ENCODE assay signal across 17 mouse cellular contexts in the genomic region with DNA sequence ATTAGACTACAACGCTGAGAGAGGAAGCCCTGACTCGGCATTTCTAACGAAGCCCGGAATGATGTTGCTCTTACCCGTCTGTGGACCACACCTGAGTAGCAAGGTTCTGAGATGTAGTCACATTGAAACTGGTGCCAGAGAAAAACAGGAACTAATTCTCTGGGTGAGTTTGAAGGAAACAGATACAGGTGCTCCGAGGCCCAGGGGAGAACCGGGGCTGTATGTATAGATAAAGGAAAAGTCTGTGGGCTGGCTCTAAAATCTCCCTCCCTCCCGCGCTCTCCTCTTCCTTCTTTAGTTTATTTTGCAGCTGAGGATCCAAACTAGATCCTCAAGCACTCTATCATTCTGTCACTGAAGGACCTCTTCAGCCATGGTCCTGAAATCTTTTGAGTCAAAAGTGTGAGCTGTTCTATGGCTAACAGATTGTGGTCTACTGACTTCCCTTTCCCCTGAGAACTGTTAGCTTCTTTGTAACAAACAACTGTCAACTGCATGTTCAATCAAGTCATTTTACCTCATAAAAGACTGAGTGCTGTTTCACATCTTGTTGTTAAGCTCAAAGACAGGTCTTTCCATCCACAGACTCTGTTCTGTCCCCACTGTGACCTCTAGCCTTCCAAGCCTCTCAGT. TPM values are rescaled to one million over a fixed set of nuclear protein-coding genes. Genes with fewer than 3 reads are reported as not detected.
A peak's percentile ranks its signal among the peaks of the same experiment; 100 is the strongest.
DNase-seq lines count a peak whose midpoint lies in the region; TF ChIP-seq lines count a peak whose summit lies in the region.
"Had no signal": no experiment of that assay in that cellular context is flagged by ENCODE, and none has a peak within 500 bp of the region (broad histone marks: within the 10 kb centered on the region; RNA-seq: fewer than 3 reads in every experiment).

No protein-coding gene starts in this region.

- no peaks in the 10 kb centered on the region for H3K36me3 ChIP-seq in limb, embryonic 10.5 days
- H3K36me3 ChIP-seq: embryonic facial prominence, embryonic 15.5 days; forebrain, embryonic 15.5 days had no signal

- peak; percentile 48 to 49 for DNase-seq in CD8-positive naive resting alpha-beta T cell, adult 2 months (ENCODE audit: low read depth in 2 of 2, low spot score in 2 of 2)
- DNase-seq in naive thymus-derived CD4-positive, alpha-beta T cell, adult 2 months (ENCODE audit: low read depth): peak; percentile 81
- DNase-seq in thymus, postnatal 10 days (ENCODE audit: low spot score in 2 of 2): peak; percentile 46 to 59
- no peak for DNase-seq in layer of hippocampus, adult 18-20 months (ENCODE audit: low spot score in 2 of 2)
- DNase-seq in limb, embryonic 10.5 days (ENCODE audit: low spot score): no peak
- DNase-seq in cerebellum, postnatal 25 days: no peak
- DNase-seq: cerebellum, postnatal 36 days; gastrocnemius, postnatal 10 days; kidney, postnatal 4 days had no signal

- peak overlapping the region; percentile 70 for H3K27ac ChIP-seq in bone marrow, adult 2 months (ENCODE audit: control insufficient read depth, insufficient read depth, low read depth, low read length, poor library complexity)
- H3K27ac ChIP-seq in limb, embryonic 10.5 days: no peak overlapping the region
- H3K27ac ChIP-seq: embryonic facial prominence, embryonic 15.5 days; forebrain, embryonic 15.5 days; liver, embryonic 14.5 days had no signal

- H3K27me3 ChIP-seq in limb, embryonic 10.5 days (ENCODE audit: low read depth, poor library complexity, severe bottlenecking): no peaks in the 10 kb centered on the region
- H3K27me3 ChIP-seq: embryonic facial prominence, embryonic 15.5 days; forebrain, embryonic 15.5 days had no signal

- H3K4me3 ChIP-seq in bone marrow, adult 2 months (replicated peaks; ENCODE audit: control insufficient read depth, low read depth, low read length): no peak overlapping the region
- H3K4me3 ChIP-seq in limb, embryonic 10.5 days: no peak overlapping the region
- H3K4me3 ChIP-seq: embryonic facial prominence, embryonic 15.5 days; forebrain, embryonic 15.5 days; myocyte had no signal

- H3K9me3 ChIP-seq in limb, embryonic 10.5 days (replicated peaks): no peaks in the 10 kb centered on the region
- H3K9me3 ChIP-seq: embryonic facial prominence, embryonic 15.5 days; forebrain, embryonic 15.5 days had no signal

- no peak for TF ChIP-seq POLR2A in bone marrow, adult 2 months (IDR thresholded peaks at IDR 0.05; ENCODE audit: borderline replicate concordance, control insufficient read depth, low read depth, low read length)

- no peak for TF ChIP-seq CTCF in bone marrow, adult 2 months (IDR thresholded peaks at IDR 0.05; ENCODE audit: control insufficient read depth, insufficient read depth, low read length)

- 4% methylated on average over 9 of the region's 9 CpGs for WGBS in bone marrow, adult 2 months
- WGBS in limb, embryonic 10.5 days: 79% methylated on average over 9 of the region's 9 CpGs

- peaks cover 3% of the 10 kb centered on the region; the same call in 1 of the 2 replicates for H3K4me1 ChIP-seq in bone marrow, adult 2 months (ENCODE audit: control insufficient read depth, insufficient read depth, low read length)
- no peaks in the 10 kb centered on the region for H3K4me1 ChIP-seq in limb, embryonic 10.5 days
- H3K4me1 ChIP-seq: embryonic facial prominence, embryonic 15.5 days; forebrain, embryonic 15.5 days had no signal

RNA-seq across cellular contexts. Expression of a gene that starts 3.8 kb away (rescaled TPM):
- polyA plus RNA-seq in bone marrow, adult 2 months (2011; ENCODE audit: insufficient read depth, insufficient read length, low replicate concordance, missing spikeins): 21.2 and 30.2 TPM in 2 replicates
- total RNA-seq in layer of hippocampus, adult 18-20 months (2021): not detected
- not detected in 2 replicates for polyA plus RNA-seq in limb, embryonic 10.5 days (2016; fragmentation: Nextera tagmentation; extraction: Ambion mirVana)
- polyA plus RNA-seq: forebrain, embryonic 15.5 days; intestine, embryonic 14.5 days; myocyte; stomach, embryonic 14.5 days had no signal

RNA-seq across cellular contexts. Expression of a gene that starts 25.6 kb away (rescaled TPM):
- polyA plus RNA-seq in bone marrow, adult 2 months (2011; ENCODE audit: insufficient read depth, insufficient read length, low replicate concordance, missing spikeins): 6.1 and 16.0 TPM in 2 replicates
- total RNA-seq in layer of hippocampus, adult 18-20 months (2021): not detected
- polyA plus RNA-seq in limb, embryonic 10.5 days (2016; fragmentation: Nextera tagmentation; extraction: Ambion mirVana): not detected in 2 replicates
- polyA plus RNA-seq: embryonic facial prominence, embryonic 15.5 days; forebrain, embryonic 15.5 days; heart, embryonic 14.5 days; intestine, embryonic 14.5 days; myocyte; stomach, embryonic 14.5 days had no signal

Comparison
In these comparisons a context has a peak if more than half of its experiments do, and no peak if none do; other contexts are left out.
1. DNase-seq: peak in CD8-positive naive resting alpha-beta T cell, adult 2 months (2 of 2), naive thymus-derived CD4-positive, alpha-beta T cell, adult 2 months (single experiment) and thymus, postnatal 10 days (2 of 2); none in layer of hippocampus, adult 18-20 months (0 of 2), limb, embryonic 10.5 days (single experiment) and cerebellum, postnatal 25 days (0 of 2).
2. RNA of a gene that starts 3.8 kb away (polyA plus RNA-seq): 21.2 to 30.2 TPM in bone marrow, adult 2 months; not detected in limb, embryonic 10.5 days; every median in the first group is over 10 times any median in the second.